Mouse (Mus musculus) kidney, postnatal 25 days (tissue): ENCODE measurements around the gene Abhd6.

Source experiments
- DNase-seq, 2 experiments: peaks; one replicate each; pipeline ENCODE4 v3.0.0; 2021; ENCODE audit warnings: mixed read lengths in 2 of 2

Abhd6 gene

GRCm38 (mm10) chr14:8032087-8032944 lies 29.6 kb downstream of the Abhd6 start:
- DNase-seq = peak in 1 of 2 experiments; percentile 39

GRCm38 (mm10) chr14:8034561-8034960 lies 31.9 kb downstream of the Abhd6 start:
- no peak for DNase-seq

- DNase-seq = no peak
Measured at GRCm38 (mm10) chr14:8035951-8036350, 33.2 kb downstream of the Abhd6 start.

GRCm38 (mm10) chr14:8036406-8036805 lies 33.7 kb downstream of the Abhd6 start:
- DNase-seq = no peak

GRCm38 (mm10) chr14:8038150-8038549 lies 35.4 kb downstream of the Abhd6 start:
- no peak for DNase-seq

- peak; percentile 63 to 92 for DNase-seq
Measured at GRCm38 (mm10) chr14:8038791-8039448, 36.2 kb downstream of the Abhd6 start.

GRCm38 (mm10) chr14:8040179-8040578 lies 37.5 kb downstream of the Abhd6 start:
- no peak for DNase-seq

- no peak for DNase-seq
Measured at GRCm38 (mm10) chr14:8040911-8041678, 38.4 kb downstream of the Abhd6 start.

GRCm38 (mm10) chr14:8042120-8042519 lies 39.4 kb downstream of the Abhd6 start:
- DNase-seq = no peak

GRCm38 (mm10) chr14:8042577-8042976 lies 39.9 kb downstream of the Abhd6 start:
- DNase-seq = no peak

- DNase-seq = peak in 1 of 2 experiments; percentile 69
Measured at GRCm38 (mm10) chr14:8044330-8044729, 41.6 kb downstream of the Abhd6 start.

GRCm38 (mm10) chr14:8044786-8045185 lies 42.1 kb downstream of the Abhd6 start:
- DNase-seq = no peak

GRCm38 (mm10) chr14:8045187-8045846 lies 42.6 kb downstream of the Abhd6 start:
- DNase-seq = no peak

GRCm38 (mm10) chr14:8046839-8047238 lies 44.1 kb downstream of the Abhd6 start:
- no peak for DNase-seq

GRCm38 (mm10) chr14:8049334-8049733 lies 46.6 kb downstream of the Abhd6 start:
- DNase-seq = no peak

- DNase-seq = no peak
Measured at GRCm38 (mm10) chr14:8051869-8052268, 49.2 kb downstream of the Abhd6 start.

GRCm38 (mm10) chr14:8052661-8053060 lies 50.0 kb downstream of the Abhd6 start:
- DNase-seq = no peak

GRCm38 (mm10) chr14:8054310-8055102 lies 51.8 kb downstream of the Abhd6 start:
- DNase-seq = no peak

- DNase-seq = no peak
Measured at GRCm38 (mm10) chr14:8056076-8056475, 53.4 kb downstream of the Abhd6 start.

- no peak for DNase-seq
Measured at GRCm38 (mm10) chr14:8059938-8060337, 57.2 kb downstream of the Abhd6 start.

GRCm38 (mm10) chr14:8062076-8062475 lies 59.4 kb downstream of the Abhd6 start:
- DNase-seq = no peak
